Mouse (Mus musculus): ENCODE measurements around the gene Cd209c. TPM values are rescaled to one million over a fixed set of nuclear protein-coding genes. Genes with fewer than 3 reads are reported as not detected.
A peak's percentile ranks its signal among the peaks of the same experiment; 100 is the strongest.

Cd209c gene
- 0.18 and 0.34 TPM in 2 replicates for polyA plus RNA-seq (2015; fragmentation: Nextera tagmentation; extraction: Ambion mirVana)

- WGBS: 67% methylated on average over 1 of the region's 1 CpGs
- Histone ChIP-seq H3K4me1 (replicated peaks) (no peaks in the 10 kb centered on the region), H3K27me3 (no peaks in the 10 kb centered on the region), H3K4me2 (no peak within 1 kb of the TSS), H3K27ac (no peak within 1 kb of the TSS), H3K4me3 (no peak within 1 kb of the TSS), H3K9ac (no peak within 1 kb of the TSS), H3K9me3 (replicated peaks) (no peaks in the 10 kb centered on the region), H3K36me3 (no peaks in the 10 kb centered on the region)
- ATAC-seq (replicated peaks; ENCODE audit: insufficient number of reproducible peaks, insufficient read depth, low FRiP score, low read depth): no peak
Measured at GRCm38 (mm10) chr8:3954646-3955045, at the start of gene Cd209c. TSS of gene Cd209c (minus strand) at chr8:3954746.

DNA sequence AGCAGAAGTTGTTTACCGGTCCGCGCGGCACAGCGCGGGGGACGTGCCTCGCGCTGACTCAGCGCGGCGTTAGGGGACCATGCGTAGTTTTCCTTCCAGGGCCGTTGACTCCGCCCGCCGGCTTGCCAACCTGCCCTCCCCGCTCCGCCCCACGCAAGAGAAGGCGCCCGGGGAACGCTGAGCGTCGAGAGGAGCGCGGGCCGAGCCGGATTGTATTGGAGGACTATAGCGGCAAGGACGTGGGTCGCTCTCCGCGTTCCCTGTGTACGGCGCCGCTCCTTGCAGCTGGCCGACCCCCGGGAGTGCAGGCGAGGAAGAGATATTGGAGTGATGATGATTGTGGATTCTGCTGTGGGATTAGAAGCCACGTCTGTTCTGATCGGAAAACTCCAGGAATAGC, 39.7 kb upstream of the Cd209c start:
- WGBS: 24% methylated on average over 42 of the region's 42 CpGs
- Histone ChIP-seq H3K9me3 (replicated peaks) (no peaks in the 10 kb centered on the region), H3K4me3 (peak overlapping the region; percentile 15), H3K4me1 (replicated peaks) (no peaks in the 10 kb centered on the region), H3K4me2 (peak overlapping the region; percentile 53), H3K36me3 (no peaks in the 10 kb centered on the region), H3K27ac (no peak overlapping the region), H3K27me3 (no peaks in the 10 kb centered on the region), H3K9ac (no peak overlapping the region)
- no peak for ATAC-seq (replicated peaks; ENCODE audit: insufficient number of reproducible peaks, insufficient read depth, low FRiP score, low read depth)

GRCm38 (mm10) chr8:3956037-3956436, 1.5 kb upstream of the Cd209c start:
- no peak overlapping the region for H3K27ac ChIP-seq
- no peaks in the 10 kb centered on the region for H3K36me3 ChIP-seq
- 38% methylated on average over 1 of the region's 1 CpGs for WGBS
- no peak overlapping the region for H3K4me2 ChIP-seq
- no peaks in the 10 kb centered on the region for H3K27me3 ChIP-seq
- no peak overlapping the region for H3K9ac ChIP-seq
- no peak overlapping the region for H3K4me3 ChIP-seq
- ATAC-seq (replicated peaks; ENCODE audit: insufficient number of reproducible peaks, insufficient read depth, low FRiP score, low read depth): no peak
- no peaks in the 10 kb centered on the region for H3K4me1 ChIP-seq (replicated peaks)
- no peaks in the 10 kb centered on the region for H3K9me3 ChIP-seq (replicated peaks)

DNA sequence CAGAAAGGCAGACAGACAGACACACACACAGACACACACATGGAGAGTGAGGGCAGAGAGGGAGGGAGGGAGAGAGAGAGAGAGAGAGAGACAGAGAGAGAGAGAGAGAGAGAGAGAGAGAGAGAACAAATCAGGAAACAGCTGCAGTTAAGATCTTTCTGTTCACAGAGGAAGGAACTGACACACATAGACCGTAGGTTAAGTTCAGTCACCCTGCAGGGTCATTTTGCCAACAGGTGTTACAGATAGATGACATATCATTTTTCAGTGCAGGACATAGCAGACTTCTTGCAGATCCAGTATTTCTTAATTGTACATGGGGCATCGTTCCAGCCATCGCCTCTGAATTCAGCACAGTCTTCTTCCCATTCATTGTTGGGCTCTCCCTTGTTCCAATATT, 14.5 kb downstream of the Cd209c start:
- ATAC-seq (replicated peaks; ENCODE audit: insufficient number of reproducible peaks, insufficient read depth, low FRiP score, low read depth): no peak
- H3K27ac ChIP-seq: no peak overlapping the region
- H3K4me2 ChIP-seq: no peak overlapping the region
- no peaks in the 10 kb centered on the region for H3K27me3 ChIP-seq
- H3K9ac ChIP-seq: no peak overlapping the region
- WGBS: 85% methylated on average over 3 of the region's 3 CpGs
- no peaks in the 10 kb centered on the region for H3K36me3 ChIP-seq
- no peak overlapping the region for H3K4me3 ChIP-seq
- no peaks in the 10 kb centered on the region for H3K9me3 ChIP-seq (replicated peaks)
- no peaks in the 10 kb centered on the region for H3K4me1 ChIP-seq (replicated peaks)

DNA sequence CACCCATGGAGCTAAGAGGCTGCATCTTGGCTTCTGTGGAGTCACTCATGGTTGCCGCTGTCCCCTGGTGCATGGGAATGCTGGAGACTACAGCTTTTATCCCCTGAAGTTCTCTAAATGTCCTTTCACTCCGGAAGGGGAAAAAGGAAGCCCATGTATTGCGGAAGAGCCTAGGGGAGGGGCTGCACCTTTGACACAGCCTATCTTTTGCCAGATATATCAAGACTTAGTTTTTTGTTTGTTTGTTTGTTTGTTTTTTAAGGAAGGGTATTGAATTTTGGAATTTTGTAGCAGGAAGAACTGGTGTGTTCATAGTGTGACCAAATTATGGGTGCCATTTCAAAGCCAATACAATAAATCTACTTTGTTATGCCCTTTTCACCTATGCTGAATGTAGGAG, 27.8 kb downstream of the Cd209c start, which contains the start of gene Cd209b:
Cd209b (minus strand) TSS at position 101 of the 400 bp plus-strand sequence.
- 89% methylated on average over 3 of the region's 3 CpGs for WGBS
- H3K9me3 ChIP-seq (replicated peaks): no peaks in the 10 kb centered on the region
- ATAC-seq (replicated peaks; ENCODE audit: insufficient number of reproducible peaks, insufficient read depth, low FRiP score, low read depth): no peak
- no peak within 1 kb of the TSS for H3K4me3 ChIP-seq
- no peaks in the 10 kb centered on the region for H3K36me3 ChIP-seq
- no peak within 1 kb of the TSS for H3K4me2 ChIP-seq
- H3K4me1 ChIP-seq (replicated peaks): no peaks in the 10 kb centered on the region
- H3K9ac ChIP-seq: no peak within 1 kb of the TSS
- no peak within 1 kb of the TSS for H3K27ac ChIP-seq
- H3K27me3 ChIP-seq: no peaks in the 10 kb centered on the region

Other genes with a start within 250 kb of the Cd209c start
- gene Clec4g, start 234.1 kb downstream of the Cd209c start, polyA plus RNA-seq (2015; fragmentation: Nextera tagmentation; extraction: Ambion mirVana): 3.2 and 3.6 TPM in 2 replicates
- 0.11 and 0.34 TPM in 2 replicates for gene Cd209a, start 205.8 kb downstream of the Cd209c start, polyA plus RNA-seq (2015; fragmentation: Nextera tagmentation; extraction: Ambion mirVana)
- gene Cd209e, start 100.4 kb downstream of the Cd209c start, polyA plus RNA-seq (2015; fragmentation: Nextera tagmentation; extraction: Ambion mirVana): not detected in 2 replicates
- not detected in 2 replicates for gene Cd209d, start 76.2 kb downstream of the Cd209c start, polyA plus RNA-seq (2015; fragmentation: Nextera tagmentation; extraction: Ambion mirVana)
- gene Cd209b, start 27.9 kb downstream of the Cd209c start, polyA plus RNA-seq (2015; fragmentation: Nextera tagmentation; extraction: Ambion mirVana): not detected in 2 replicates
- not detected in 2 replicates for gene Cd209f, start 151.1 kb upstream of the Cd209c start, polyA plus RNA-seq (2015; fragmentation: Nextera tagmentation; extraction: Ambion mirVana)
- gene Cd209g, start 179.4 kb upstream of the Cd209c start, polyA plus RNA-seq (2015; fragmentation: Nextera tagmentation; extraction: Ambion mirVana): not detected in 2 replicates
- 12.9 and 18.3 TPM in 2 replicates for gene Evi5l, start 211.8 kb upstream of the Cd209c start, polyA plus RNA-seq (2015; fragmentation: Nextera tagmentation; extraction: Ambion mirVana)

Measured in heart, embryonic 15.5 days (tissue).